Mouse (Mus musculus) heart, embryonic 12.5 days (tissue): ENCODE results near the gene Polr3c. TPM values are rescaled to one million over a fixed set of nuclear protein-coding genes. Genes with fewer than 3 reads are reported as not detected.

ENCODE experiments used
- ATAC-seq: fragments of 200-750 bp; cut with Nextera tagmentation; 2 replicates; pipeline ENCODE4 v1.8.0; 2017; ENCODE audit warnings: moderate TSS enrichment, moderate library complexity; ENCODE audit not compliant: insufficient number of reproducible peaks, low FRiP score
- H3K27ac ChIP-seq: fragments of 300-500 bp; sonication (generic); 2 replicates; pipeline ENCODE4 v1.5.1; 2016; ENCODE audit warnings: mild to moderate bottlenecking, moderate library complexity; ENCODE audit not compliant: poor library complexity, severe bottlenecking
- H3K27me3 ChIP-seq: fragments of 300-500 bp; sonication (generic); replicated peaks from 2 replicates; pipeline ENCODE4 v1.6.1; 2016; ENCODE audit warnings: mild to moderate bottlenecking, moderate library complexity
- H3K36me3 ChIP-seq: fragments of 300-500 bp; sonication (generic); 2 replicates; pipeline ENCODE4 v1.6.1; 2016; ENCODE audit warnings: mild to moderate bottlenecking, moderate library complexity
- H3K4me1 ChIP-seq: fragments of 300-500 bp; sonication (generic); replicated peaks from 2 replicates; pipeline ENCODE4 v1.6.1; 2016; ENCODE audit warnings: mild to moderate bottlenecking
- H3K4me2 ChIP-seq: fragments of 300-500 bp; sonication (generic); 2 replicates; pipeline ENCODE4 v1.6.1; 2016; ENCODE audit warnings: mild to moderate bottlenecking, moderate library complexity
- H3K4me3 ChIP-seq: fragments of 300-500 bp; sonication (generic); 2 replicates; pipeline ENCODE4 v1.5.1; 2016; ENCODE audit warnings: mild to moderate bottlenecking
- H3K9ac ChIP-seq: fragments of 300-500 bp; sonication (generic); 2 replicates; pipeline ENCODE4 v1.6.1; 2016; ENCODE audit warnings: mild to moderate bottlenecking, moderate library complexity
- H3K9me3 ChIP-seq: fragments of 300-500 bp; sonication (generic); replicated peaks from 2 replicates; pipeline ENCODE4 v1.6.1; 2016; ENCODE audit warnings: mild to moderate bottlenecking, moderate library complexity
- WGBS: fragments of 180-500 bp; shearing (Covaris S2); methylation state at CpG from one replicate; pipeline ENCODE4 v1.1.7; 2016; 5-methylcytosine and 5-hydroxymethylcytosine counted together
- polyA plus RNA-seq: library from polyadenylated mRNA; unstranded; fragments of >200 nt; fragmentation: Nextera tagmentation; extraction: Ambion mirVana; gene quantifications from 2 replicates; pipeline ENCODE4 v1.2.1, GENCODE M21; 2016

Polr3c gene
- polyA plus RNA-seq, 1 experiment from 2014 or later: 27.6 TPM

DNA sequence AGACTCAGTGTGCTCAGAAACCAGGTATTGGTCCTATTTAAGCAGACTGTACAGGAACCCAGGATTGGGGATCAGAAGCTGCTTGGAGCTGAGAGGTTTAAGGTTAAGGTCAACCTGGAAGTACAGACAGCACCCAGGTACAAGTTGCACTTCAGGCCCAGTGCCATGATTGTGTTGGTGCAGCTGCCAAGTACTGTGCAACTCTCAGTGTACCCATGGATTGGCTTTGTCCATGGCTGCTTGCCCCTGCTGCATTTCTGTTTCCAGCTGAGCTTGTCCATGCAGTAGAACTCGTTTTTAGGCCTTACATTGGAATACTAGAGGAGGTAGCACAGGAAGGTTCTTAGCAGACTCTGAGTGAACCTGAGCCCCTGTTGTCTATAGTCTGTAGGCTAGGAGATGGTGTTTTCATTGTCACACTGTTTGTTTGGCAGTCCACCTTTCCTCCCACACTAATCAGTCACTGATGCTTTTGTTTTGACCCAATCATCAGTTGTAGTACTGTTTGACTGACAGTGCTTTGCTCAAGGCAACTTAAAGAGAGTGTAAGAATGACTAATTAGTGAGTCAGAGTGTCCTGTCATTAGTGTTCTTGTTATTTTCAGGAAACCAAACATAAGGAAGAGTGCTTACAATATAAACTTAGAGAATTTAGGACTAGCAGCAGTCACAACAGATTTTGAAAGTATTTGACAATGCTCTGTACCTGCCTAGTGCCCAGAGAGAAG, 9.7 kb upstream of the Polr3c start:
- 50% methylated on average over 1 of the region's 1 CpGs for WGBS
- no peak for ATAC-seq
- Histone ChIP-seq H3K27me3 (no peaks in the 10 kb centered on the region), H3K36me3 (peaks cover 4% of the 10 kb centered on the region; the same call in 1 of the 2 replicates), H3K4me1 (peaks cover 19% of the 10 kb centered on the region), H3K4me2 (no peak overlapping the region), H3K9me3 (no peaks in the 10 kb centered on the region), H3K4me3 (no peak overlapping the region), H3K9ac (no peak overlapping the region), H3K27ac (no peak overlapping the region)

- no peaks in the 10 kb centered on the region for H3K9me3 ChIP-seq
- WGBS: 78% methylated on average over 2 of the region's 2 CpGs
- ATAC-seq: no peak
- peaks cover 4% of the 10 kb centered on the region; the same call in 1 of the 2 replicates for H3K36me3 ChIP-seq
- no peak overlapping the region for H3K27ac ChIP-seq
- no peaks in the 10 kb centered on the region for H3K27me3 ChIP-seq
- H3K4me2 ChIP-seq: no peak overlapping the region
- H3K9ac ChIP-seq: no peak overlapping the region
- peaks cover 34% of the 10 kb centered on the region for H3K4me1 ChIP-seq
- H3K4me3 ChIP-seq: no peak overlapping the region
Observed at GRCm38 (mm10) chr3:96735200-96735599, 7.8 kb upstream of the Polr3c start.

GRCm38 (mm10) chr3:96733984-96734383, 6.6 kb upstream of the Polr3c start:
- Histone ChIP-seq H3K4me2 (no peak overlapping the region), H3K9me3 (no peaks in the 10 kb centered on the region), H3K4me1 (peaks cover 42% of the 10 kb centered on the region), H3K9ac (no peak overlapping the region), H3K27me3 (no peaks in the 10 kb centered on the region), H3K4me3 (no peak overlapping the region), H3K36me3 (peaks cover 4% of the 10 kb centered on the region; the same call in 1 of the 2 replicates), H3K27ac (no peak overlapping the region)
- no peak for ATAC-seq
- 78% methylated on average over 1 of the region's 1 CpGs for WGBS

DNA sequence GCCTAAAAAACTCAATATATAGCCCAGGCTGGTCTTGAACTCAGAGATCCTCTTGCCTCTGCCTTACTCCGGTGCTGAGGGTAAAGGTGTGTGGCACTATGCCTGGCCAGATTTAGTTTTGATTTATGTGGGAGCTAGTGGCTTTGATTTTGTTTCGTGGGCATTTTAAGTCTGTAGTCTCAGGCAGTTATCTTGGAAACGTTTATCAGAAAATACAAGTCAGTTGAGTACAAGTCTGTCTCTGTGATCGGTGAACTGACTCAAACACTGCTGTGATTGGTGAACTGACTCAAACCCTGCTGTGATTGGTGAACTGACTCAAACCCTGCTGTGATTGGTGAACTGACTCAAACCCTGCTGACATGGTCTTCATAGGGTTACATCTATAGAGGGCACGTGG, 3.4 kb upstream of the Polr3c start:
- Histone ChIP-seq H3K9ac (no peak overlapping the region), H3K27me3 (no peaks in the 10 kb centered on the region), H3K9me3 (no peaks in the 10 kb centered on the region), H3K36me3 (peaks cover 4% of the 10 kb centered on the region; the same call in 1 of the 2 replicates), H3K27ac (no peak overlapping the region), H3K4me2 (no peak overlapping the region), H3K4me1 (peaks cover 42% of the 10 kb centered on the region), H3K4me3 (no peak overlapping the region)
- no peak for ATAC-seq
- WGBS: 50% methylated on average over 5 of the region's 5 CpGs

GRCm38 (mm10) chr3:96729403-96729784, 2.0 kb upstream of the Polr3c start:
- H3K4me1 ChIP-seq: peaks cover 41% of the 10 kb centered on the region
- H3K27me3 ChIP-seq: no peaks in the 10 kb centered on the region
- 33% methylated on average over 3 of the region's 3 CpGs for WGBS
- H3K9ac ChIP-seq: no peak overlapping the region
- H3K36me3 ChIP-seq: peaks cover 4% of the 10 kb centered on the region; the same call in 1 of the 2 replicates
- no peak overlapping the region; the same call in 1 of the 2 replicates for H3K4me3 ChIP-seq
- no peak overlapping the region for H3K4me2 ChIP-seq
- no peak overlapping the region for H3K27ac ChIP-seq
- no peak for ATAC-seq
- H3K9me3 ChIP-seq: no peaks in the 10 kb centered on the region

- peak overlapping the region; percentile 88 for H3K9ac ChIP-seq
- H3K27ac ChIP-seq: peak overlapping the region; percentile 84
- WGBS: 48% methylated on average over 7 of the region's 7 CpGs
- no peaks in the 10 kb centered on the region for H3K9me3 ChIP-seq
- no peaks in the 10 kb centered on the region for H3K27me3 ChIP-seq
- H3K36me3 ChIP-seq: peaks cover 8% of the 10 kb centered on the region
- H3K4me3 ChIP-seq: peak overlapping the region; percentile 91
- no peak for ATAC-seq
- peak overlapping the region; percentile 66 for H3K4me2 ChIP-seq
- peaks cover 35% of the 10 kb centered on the region for H3K4me1 ChIP-seq
Observed at GRCm38 (mm10) chr3:96728634-96729402, 1.4 kb upstream of the Polr3c start.

DNA sequence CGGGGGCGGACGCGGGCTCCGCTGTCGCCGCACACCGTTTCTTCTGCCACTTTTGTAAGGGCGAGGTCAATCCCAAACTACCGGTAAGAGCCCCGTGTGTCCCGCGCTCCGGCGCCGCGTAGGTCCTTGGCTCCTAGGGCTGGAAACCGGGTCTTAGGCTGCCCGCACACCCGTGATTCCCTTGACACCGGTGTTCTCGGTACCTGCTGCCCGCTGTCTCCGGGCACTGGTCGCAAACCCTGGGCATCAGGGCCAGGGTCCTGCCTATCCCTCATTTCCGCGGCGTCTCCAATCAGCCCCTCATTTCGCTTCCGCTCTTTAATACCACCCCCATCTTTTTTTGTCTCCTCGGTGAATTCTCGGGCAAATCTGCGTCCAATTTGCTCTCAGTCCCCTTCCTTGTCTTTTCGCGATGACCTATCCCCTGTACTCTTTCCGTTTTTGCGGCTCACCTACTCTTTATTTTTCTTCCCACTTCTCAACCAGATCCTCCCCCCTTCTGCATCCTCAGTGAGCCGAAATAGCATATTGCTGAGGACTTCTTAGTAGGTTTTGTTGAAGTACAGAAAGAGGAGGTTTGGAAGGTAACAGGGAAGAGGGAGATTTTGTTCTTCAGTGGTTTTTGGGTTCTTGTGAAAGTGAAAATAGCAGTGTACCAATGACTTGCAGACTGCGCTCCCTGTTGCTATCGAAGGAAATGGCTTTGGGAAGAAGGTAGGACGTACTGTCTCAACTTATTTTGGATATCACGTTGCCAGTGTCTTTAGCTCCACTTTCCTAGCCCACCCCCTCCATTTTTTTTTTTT, 603 bp upstream of the Polr3c start:
- Histone ChIP-seq H3K9ac (peak overlapping the region; percentile 88), H3K4me2 (peak overlapping the region; percentile 66), H3K36me3 (peaks cover 16% of the 10 kb centered on the region), H3K4me1 (peaks cover 35% of the 10 kb centered on the region), H3K4me3 (peak overlapping the region; percentile 91), H3K9me3 (no peaks in the 10 kb centered on the region), H3K27ac (peak overlapping the region; percentile 84), H3K27me3 (no peaks in the 10 kb centered on the region)
- under 1% methylated on average over 42 of the region's 42 CpGs for WGBS
- ATAC-seq: peak; percentile 43

DNA sequence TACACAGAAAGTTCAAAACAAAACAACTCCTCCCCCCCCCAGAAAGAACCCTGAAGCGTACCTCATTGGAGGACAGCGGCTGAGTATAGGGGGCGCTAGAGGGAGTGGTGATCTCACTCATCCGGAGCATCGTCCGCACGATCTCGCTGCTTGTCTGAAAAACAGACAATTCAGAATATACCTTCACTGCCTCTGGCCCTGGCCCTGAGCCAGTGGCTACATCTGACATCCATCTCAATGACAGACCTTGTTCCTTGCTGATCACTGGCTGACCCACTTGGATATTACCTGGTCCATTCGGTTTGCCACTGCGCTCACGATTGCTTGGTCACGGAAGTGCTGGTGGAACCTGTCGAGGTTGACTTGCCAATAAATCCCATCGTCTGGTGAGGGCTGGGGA, 8.3 kb downstream of the Polr3c start:
- no peak for ATAC-seq
- peaks cover 68% of the 10 kb centered on the region for H3K36me3 ChIP-seq
- no peak overlapping the region for H3K27ac ChIP-seq
- H3K4me1 ChIP-seq: peaks cover 16% of the 10 kb centered on the region; the same call in 1 of the 2 replicates
- H3K9me3 ChIP-seq: no peaks in the 10 kb centered on the region
- H3K27me3 ChIP-seq: no peaks in the 10 kb centered on the region
- H3K9ac ChIP-seq: no peak overlapping the region
- 0 out of 2 replicates have a peak overlapping the region, but pooled peaks have one; percentile 1 for H3K4me2 ChIP-seq
- no peak overlapping the region for H3K4me3 ChIP-seq
- 41% methylated on average over 14 of the region's 14 CpGs for WGBS

GRCm38 (mm10) chr3:96715854-96716253, 11.6 kb downstream of the Polr3c start:
- H3K36me3 ChIP-seq: peaks cover 70% of the 10 kb centered on the region
- H3K9ac ChIP-seq: no peak overlapping the region
- no peaks in the 10 kb centered on the region for H3K9me3 ChIP-seq
- H3K4me2 ChIP-seq: no peak overlapping the region
- H3K4me1 ChIP-seq: 0 out of 2 replicates have a peak, but pooled peaks cover 10% of the 10 kb centered on the region
- no peaks in the 10 kb centered on the region for H3K27me3 ChIP-seq
- H3K4me3 ChIP-seq: no peak overlapping the region
- no peak for ATAC-seq
- WGBS: 51% methylated on average over 2 of the region's 2 CpGs
- H3K27ac ChIP-seq: no peak overlapping the region

GRCm38 (mm10) chr3:96714286-96714685, 13.1 kb downstream of the Polr3c start:
- Histone ChIP-seq H3K9ac (no peak overlapping the region), H3K4me1 (0 out of 2 replicates have a peak, but pooled peaks cover 4% of the 10 kb centered on the region), H3K27me3 (no peaks in the 10 kb centered on the region), H3K36me3 (peaks cover 76% of the 10 kb centered on the region), H3K9me3 (no peaks in the 10 kb centered on the region), H3K27ac (no peak overlapping the region), H3K4me3 (no peak overlapping the region), H3K4me2 (no peak overlapping the region)
- WGBS: 84% methylated on average over 5 of the region's 5 CpGs
- ATAC-seq: no peak
